Mouse (Mus musculus) midbrain, embryonic 14.5 days (tissue): Measurements from ENCODE around the gene Adck2. TPM values are rescaled to one million over a fixed set of nuclear protein-coding genes. Genes with fewer than 3 reads are reported as not detected.
A peak's percentile ranks its signal among the peaks of the same experiment; 100 is the strongest.

Experiments used
- ATAC-seq: fragments of 200-750 bp; cut with Nextera tagmentation; 2 replicates; pipeline ENCODE4 v1.8.0; 2017; ENCODE audit warnings: moderate number of reproducible peaks, moderate library complexity; ENCODE audit not compliant: low FRiP score, low TSS enrichment
- DNase-seq: peaks from one replicate; pipeline ENCODE4 v3.0.0-alpha.2; 2015
- H3K27ac ChIP-seq: fragments of 300-500 bp; sonication (generic); replicated peaks from 2 replicates; pipeline ENCODE4 v1.5.1; 2014; ENCODE audit warnings: mild to moderate bottlenecking, low read depth, low read length, moderate library complexity
- H3K27me3 ChIP-seq: fragments of 300-500 bp; sonication (generic); 2 replicates; pipeline ENCODE4 v1.6.1; 2014; ENCODE audit warnings: low read length, control low read depth, mixed read lengths; ENCODE audit not compliant: control insufficient read depth, insufficient read depth
- H3K36me3 ChIP-seq: fragments of 300-500 bp; sonication (generic); 2 replicates; pipeline ENCODE4 v1.6.1; 2014; ENCODE audit warnings: low read length, control low read depth; ENCODE audit not compliant: control insufficient read depth, insufficient read depth
- H3K4me1 ChIP-seq: fragments of 300-500 bp; sonication (generic); 2 replicates; pipeline ENCODE4 v1.6.1; 2014; ENCODE audit warnings: mild to moderate bottlenecking, antibody characterized with exemption, low read length, control low read depth; ENCODE audit not compliant: control insufficient read depth, insufficient read depth
- H3K4me2 ChIP-seq: fragments of 300-500 bp; sonication (generic); 2 replicates; pipeline ENCODE4 v1.6.1; 2014; ENCODE audit warnings: mild to moderate bottlenecking, low read length, moderate library complexity
- H3K4me3 ChIP-seq: fragments of 300-500 bp; sonication (generic); replicated peaks from 2 replicates; pipeline ENCODE4 v1.5.1; 2014; ENCODE audit warnings: low read depth, low read length
- H3K9ac ChIP-seq: fragments of 300-500 bp; sonication (generic); replicated peaks from 2 replicates; pipeline ENCODE4 v1.6.1; 2014; ENCODE audit warnings: mild to moderate bottlenecking, low read length, moderate library complexity
- H3K9me3 ChIP-seq: fragments of 300-500 bp; sonication (generic); 2 replicates; pipeline ENCODE4 v1.6.1; 2016; ENCODE audit warnings: low read length, control low read depth, mixed read lengths; ENCODE audit not compliant: control insufficient read depth
- WGBS: fragments of 180-500 bp; shearing (Covaris S2); extraction: QIAGEN DNeasy Blood & Tissue Kit; methylation state at CpG from one replicate; pipeline ENCODE4 v1.1.7; 2014; 5-methylcytosine and 5-hydroxymethylcytosine counted together
- polyA plus RNA-seq: library from polyadenylated mRNA; unstranded; fragments of >200 nt; fragmentation: Nextera tagmentation; extraction: Ambion mirVana; gene quantifications from 2 replicates; pipeline ENCODE4 v1.2.1, GENCODE M21; 2014

The Adck2 gene
- polyA plus RNA-seq, 1 experiment from 2014 or later = 48.7 TPM

GRCm38 (mm10) chr6:39538227-39538626 lies 35.4 kb upstream of the Adck2 start:
- H3K4me3 ChIP-seq = no peak overlapping the region
- no peak overlapping the region for H3K4me2 ChIP-seq
- H3K4me1 ChIP-seq = peaks cover 24% of the 10 kb centered on the region
- DNase-seq (no peak), ATAC-seq (no peak)
- H3K27ac ChIP-seq = no peak overlapping the region
- no peaks in the 10 kb centered on the region for H3K36me3 ChIP-seq
- 81% methylated on average over 8 of the region's 8 CpGs for WGBS
- H3K9ac ChIP-seq = no peak overlapping the region
- H3K27me3 ChIP-seq = no peaks in the 10 kb centered on the region
- no peaks in the 10 kb centered on the region for H3K9me3 ChIP-seq

- H3K4me2 ChIP-seq = peak overlapping the region; percentile 27; the same call in 1 of the 2 replicates
- no peaks in the 10 kb centered on the region for H3K9me3 ChIP-seq
- no peaks in the 10 kb centered on the region for H3K27me3 ChIP-seq
- WGBS = 20% methylated on average over 7 of the region's 7 CpGs
- ATAC-seq = no peak
- no peaks in the 10 kb centered on the region for H3K36me3 ChIP-seq
- no peak overlapping the region for H3K9ac ChIP-seq
- no peak overlapping the region for H3K4me3 ChIP-seq
- peaks cover 39% of the 10 kb centered on the region for H3K4me1 ChIP-seq
- peak overlapping the region; percentile 66 for H3K27ac ChIP-seq
- DNase-seq = no peak
Observed at GRCm38 (mm10) chr6:39539679-39540155, 34.0 kb upstream of the Adck2 start.

- WGBS = 50% methylated on average over 2 of the region's 2 CpGs
- no peak overlapping the region for H3K9ac ChIP-seq
- H3K36me3 ChIP-seq = no peaks in the 10 kb centered on the region
- H3K27me3 ChIP-seq = no peaks in the 10 kb centered on the region
- H3K27ac ChIP-seq = peak overlapping the region; percentile 45; the same call in 1 of the 2 replicates
- H3K4me2 ChIP-seq = no peak overlapping the region
- H3K9me3 ChIP-seq = no peaks in the 10 kb centered on the region
- DNase-seq = no peak
- ATAC-seq = no peak
- peaks cover 47% of the 10 kb centered on the region for H3K4me1 ChIP-seq
- no peak overlapping the region for H3K4me3 ChIP-seq
Observed at GRCm38 (mm10) chr6:39540563-39540962, 33.1 kb upstream of the Adck2 start.

- H3K9me3 ChIP-seq = no peaks in the 10 kb centered on the region
- no peak overlapping the region for H3K4me3 ChIP-seq
- H3K27ac ChIP-seq = peak overlapping the region; percentile 79
- peak overlapping the region; percentile 26; the same call in 1 of the 2 replicates for H3K4me2 ChIP-seq
- 15% methylated on average over 15 of the region's 15 CpGs for WGBS
- no peaks in the 10 kb centered on the region for H3K27me3 ChIP-seq
- ATAC-seq = peak; percentile 71
- peak; percentile 82 for DNase-seq
- no peaks in the 10 kb centered on the region for H3K36me3 ChIP-seq
- H3K9ac ChIP-seq = no peak overlapping the region; the same call in 1 of the 2 replicates
- peaks cover 49% of the 10 kb centered on the region for H3K4me1 ChIP-seq
Observed at GRCm38 (mm10) chr6:39542631-39543597, 30.8 kb upstream of the Adck2 start.

- H3K4me2 ChIP-seq = no peak overlapping the region
Observed at GRCm38 (mm10) chr6:39543769-39544420, 29.8 kb upstream of the Adck2 start.

GRCm38 (mm10) chr6:39545474-39545873 lies 28.2 kb upstream of the Adck2 start:
- no peak for DNase-seq

More at GRCm38 (mm10) chr6:39543769-39544420, 29.8 kb upstream of the Adck2 start:
- Histone ChIP-seq H3K4me3 (no peak overlapping the region), H3K9ac (no peak overlapping the region), H3K4me1 (peaks cover 49% of the 10 kb centered on the region), H3K27me3 (no peaks in the 10 kb centered on the region), H3K27ac (peak overlapping the region; percentile 79), H3K36me3 (no peaks in the 10 kb centered on the region), H3K9me3 (no peaks in the 10 kb centered on the region)
- ATAC-seq (no peak), DNase-seq (no peak)
- WGBS = 17% methylated on average over 15 of the region's 15 CpGs

GRCm38 (mm10) chr6:39548030-39548429 lies 25.6 kb upstream of the Adck2 start:
- H3K9me3 ChIP-seq = no peaks in the 10 kb centered on the region
- DNase-seq = no peak
- no peaks in the 10 kb centered on the region for H3K27me3 ChIP-seq
- no peak for ATAC-seq
- H3K4me3 ChIP-seq = no peak overlapping the region
- WGBS = 83% methylated on average over 5 of the region's 5 CpGs
- H3K27ac ChIP-seq = no peak overlapping the region
- no peaks in the 10 kb centered on the region for H3K36me3 ChIP-seq
- no peak overlapping the region for H3K9ac ChIP-seq
- H3K4me1 ChIP-seq = peaks cover 27% of the 10 kb centered on the region
- H3K4me2 ChIP-seq = no peak overlapping the region

More at GRCm38 (mm10) chr6:39545474-39545873, 28.2 kb upstream of the Adck2 start:
- H3K4me2 ChIP-seq = no peak overlapping the region
- no peak for ATAC-seq
- H3K27ac ChIP-seq = no peak overlapping the region
- H3K36me3 ChIP-seq = no peaks in the 10 kb centered on the region
- H3K9me3 ChIP-seq = no peaks in the 10 kb centered on the region
- WGBS = 86% methylated on average over 7 of the region's 7 CpGs
- H3K9ac ChIP-seq = no peak overlapping the region
- H3K27me3 ChIP-seq = no peaks in the 10 kb centered on the region
- H3K4me3 ChIP-seq = no peak overlapping the region
- H3K4me1 ChIP-seq = peaks cover 38% of the 10 kb centered on the region

- no peak overlapping the region for H3K4me2 ChIP-seq
- DNase-seq (no peak), ATAC-seq (no peak)
- peaks cover 29% of the 10 kb centered on the region for H3K4me1 ChIP-seq
- H3K36me3 ChIP-seq = 0 out of 2 replicates have a peak, but pooled peaks cover 4% of the 10 kb centered on the region
- H3K27ac ChIP-seq = no peak overlapping the region
- H3K9me3 ChIP-seq = no peaks in the 10 kb centered on the region
- no peak overlapping the region for H3K4me3 ChIP-seq
- WGBS = 52% methylated on average over 8 of the region's 8 CpGs
- no peaks in the 10 kb centered on the region for H3K27me3 ChIP-seq
- H3K9ac ChIP-seq = no peak overlapping the region
Observed at GRCm38 (mm10) chr6:39551981-39552636, 21.6 kb upstream of the Adck2 start.
